Mouse (Mus musculus): ENCODE measurements at regions not wholly inside any gene's neighbourhood (a gene's known extent, or its start where the extent isn't known, plus 50 kb on each side); places are given as distances from the start of the nearest gene placed in this dataset.
"Not testable (repeated sequence)": the region's sequence is repeated elsewhere in the genome, so short reads cannot be mapped to it uniquely, and the experiment has no call there.

GRCm38 (mm10) chr10:111642683-111643082 lies 136.6 kb downstream of the Phlda1 start:
- no peaks in the 10 kb centered on the region for H3K36me3 ChIP-seq (ENCODE audit: control insufficient read depth)

GRCm38 (mm10) chr10:111653773-111654172 lies 147.7 kb downstream of the Phlda1 start:
- H3K36me3 ChIP-seq (ENCODE audit: control insufficient read depth); H3K4me1 ChIP-seq (ENCODE audit: control insufficient read depth); H3K4me3 ChIP-seq (replicated peaks); H3K27me3 ChIP-seq (ENCODE audit: control insufficient read depth); H3K9me3 ChIP-seq (ENCODE audit: control insufficient read depth, low read length): not testable (repeated sequence)

More at GRCm38 (mm10) chr10:111642683-111643082, 136.6 kb downstream of the Phlda1 start:
- TF ChIP-seq GATA1 (IDR thresholded peaks at IDR 0.05; ENCODE audit: low read length) (no peak), TAL1 (IDR thresholded peaks at IDR 0.05; ENCODE audit: low read length) (no peak)
- no peaks in the 10 kb centered on the region for H3K27me3 ChIP-seq (ENCODE audit: control insufficient read depth)
- no peaks in the 10 kb centered on the region for H3K9me3 ChIP-seq (ENCODE audit: control insufficient read depth, low read length)
- H3K4me3 ChIP-seq (replicated peaks), result no peak overlapping the region
- H3K4me1 ChIP-seq (ENCODE audit: control insufficient read depth), result no peaks in the 10 kb centered on the region

- no peaks in the 10 kb centered on the region for H3K27me3 ChIP-seq (ENCODE audit: control insufficient read depth)
- H3K4me3 ChIP-seq (replicated peaks), result no peak overlapping the region
- no peaks in the 10 kb centered on the region for H3K36me3 ChIP-seq (ENCODE audit: control insufficient read depth)
- no peaks in the 10 kb centered on the region for H3K4me1 ChIP-seq (ENCODE audit: control insufficient read depth)
- no peaks in the 10 kb centered on the region for H3K9me3 ChIP-seq (ENCODE audit: control insufficient read depth, low read length)
- no peak for TF ChIP-seq GATA1 (IDR thresholded peaks at IDR 0.05; ENCODE audit: low read length)
- no peak for TF ChIP-seq TAL1 (IDR thresholded peaks at IDR 0.05; ENCODE audit: low read length)
Observed at GRCm38 (mm10) chr10:111654364-111655226, 148.5 kb downstream of the Phlda1 start.

- TF ChIP-seq TAL1 (IDR thresholded peaks at IDR 0.05; ENCODE audit: low read length) (no peak), GATA1 (IDR thresholded peaks at IDR 0.05; ENCODE audit: low read length) (no peak)
- H3K27me3 ChIP-seq (ENCODE audit: control insufficient read depth), result no peaks in the 10 kb centered on the region
Observed at GRCm38 (mm10) chr10:111658828-111659227, 152.7 kb downstream of the Phlda1 start.

GRCm38 (mm10) chr10:111662665-111663064 lies 156.6 kb downstream of the Phlda1 start:
- no peak overlapping the region for H3K4me3 ChIP-seq (replicated peaks)
- H3K27me3 ChIP-seq (ENCODE audit: control insufficient read depth), result no peaks in the 10 kb centered on the region
- no peaks in the 10 kb centered on the region for H3K9me3 ChIP-seq (ENCODE audit: control insufficient read depth, low read length)
- no peaks in the 10 kb centered on the region for H3K4me1 ChIP-seq (ENCODE audit: control insufficient read depth)
- no peak for TF ChIP-seq TAL1 (IDR thresholded peaks at IDR 0.05; ENCODE audit: low read length)
- TF ChIP-seq GATA1 (IDR thresholded peaks at IDR 0.05; ENCODE audit: low read length), result no peak
- no peaks in the 10 kb centered on the region for H3K36me3 ChIP-seq (ENCODE audit: control insufficient read depth)

More at GRCm38 (mm10) chr10:111658828-111659227, 152.7 kb downstream of the Phlda1 start:
- no peaks in the 10 kb centered on the region for H3K4me1 ChIP-seq (ENCODE audit: control insufficient read depth)
- H3K36me3 ChIP-seq (ENCODE audit: control insufficient read depth), result no peaks in the 10 kb centered on the region
- no peaks in the 10 kb centered on the region for H3K9me3 ChIP-seq (ENCODE audit: control insufficient read depth, low read length)
- no peak overlapping the region for H3K4me3 ChIP-seq (replicated peaks)

GRCm38 (mm10) chr10:111665834-111666233 lies 159.7 kb downstream of the Phlda1 start:
- no peak for TF ChIP-seq TAL1 (IDR thresholded peaks at IDR 0.05; ENCODE audit: low read length)
- TF ChIP-seq GATA1 (IDR thresholded peaks at IDR 0.05; ENCODE audit: low read length), result no peak
- Histone ChIP-seq H3K27me3 (ENCODE audit: control insufficient read depth) (no peaks in the 10 kb centered on the region), H3K4me3 (replicated peaks) (no peak overlapping the region), H3K4me1 (ENCODE audit: control insufficient read depth) (peaks cover 15% of the 10 kb centered on the region), H3K9me3 (ENCODE audit: control insufficient read depth, low read length) (no peaks in the 10 kb centered on the region), H3K36me3 (ENCODE audit: control insufficient read depth) (no peaks in the 10 kb centered on the region)

GRCm38 (mm10) chr10:111666963-111667362 lies 160.9 kb downstream of the Phlda1 start:
- no peaks in the 10 kb centered on the region for H3K36me3 ChIP-seq (ENCODE audit: control insufficient read depth)
- no peaks in the 10 kb centered on the region for H3K9me3 ChIP-seq (ENCODE audit: control insufficient read depth, low read length)
- no peak overlapping the region for H3K4me3 ChIP-seq (replicated peaks)
- peaks cover 15% of the 10 kb centered on the region for H3K4me1 ChIP-seq (ENCODE audit: control insufficient read depth)
- TF ChIP-seq TAL1 (IDR thresholded peaks at IDR 0.05; ENCODE audit: low read length) (no peak), GATA1 (IDR thresholded peaks at IDR 0.05; ENCODE audit: low read length) (no peak)
- no peaks in the 10 kb centered on the region for H3K27me3 ChIP-seq (ENCODE audit: control insufficient read depth)

- Histone ChIP-seq H3K4me1 (ENCODE audit: control insufficient read depth) (peaks cover 15% of the 10 kb centered on the region), H3K4me3 (replicated peaks) (no peak overlapping the region), H3K36me3 (ENCODE audit: control insufficient read depth) (no peaks in the 10 kb centered on the region), H3K9me3 (ENCODE audit: control insufficient read depth, low read length) (no peaks in the 10 kb centered on the region), H3K27me3 (ENCODE audit: control insufficient read depth) (no peaks in the 10 kb centered on the region)
- TF ChIP-seq TAL1 (IDR thresholded peaks at IDR 0.05; ENCODE audit: low read length) (no peak), GATA1 (IDR thresholded peaks at IDR 0.05; ENCODE audit: low read length) (no peak)
Observed at GRCm38 (mm10) chr10:111668639-111669038, 162.6 kb downstream of the Phlda1 start.

- Histone ChIP-seq H3K27me3 (ENCODE audit: control insufficient read depth) (no peaks in the 10 kb centered on the region), H3K4me1 (ENCODE audit: control insufficient read depth) (peaks cover 15% of the 10 kb centered on the region), H3K9me3 (ENCODE audit: control insufficient read depth, low read length) (no peaks in the 10 kb centered on the region), H3K4me3 (replicated peaks) (no peak overlapping the region), H3K36me3 (ENCODE audit: control insufficient read depth) (no peaks in the 10 kb centered on the region)
- TF ChIP-seq TAL1 (IDR thresholded peaks at IDR 0.05; ENCODE audit: low read length) (no peak), GATA1 (IDR thresholded peaks at IDR 0.05; ENCODE audit: low read length) (no peak)
Observed at GRCm38 (mm10) chr10:111669658-111670057, 163.6 kb downstream of the Phlda1 start.
